Mouse (Mus musculus): Measurements from ENCODE around the gene Bok.
"Not testable (repeated sequence)": the region's sequence is repeated elsewhere in the genome, so short reads cannot be mapped to it uniquely, and the experiment has no call there.

Gene Bok

DNA sequence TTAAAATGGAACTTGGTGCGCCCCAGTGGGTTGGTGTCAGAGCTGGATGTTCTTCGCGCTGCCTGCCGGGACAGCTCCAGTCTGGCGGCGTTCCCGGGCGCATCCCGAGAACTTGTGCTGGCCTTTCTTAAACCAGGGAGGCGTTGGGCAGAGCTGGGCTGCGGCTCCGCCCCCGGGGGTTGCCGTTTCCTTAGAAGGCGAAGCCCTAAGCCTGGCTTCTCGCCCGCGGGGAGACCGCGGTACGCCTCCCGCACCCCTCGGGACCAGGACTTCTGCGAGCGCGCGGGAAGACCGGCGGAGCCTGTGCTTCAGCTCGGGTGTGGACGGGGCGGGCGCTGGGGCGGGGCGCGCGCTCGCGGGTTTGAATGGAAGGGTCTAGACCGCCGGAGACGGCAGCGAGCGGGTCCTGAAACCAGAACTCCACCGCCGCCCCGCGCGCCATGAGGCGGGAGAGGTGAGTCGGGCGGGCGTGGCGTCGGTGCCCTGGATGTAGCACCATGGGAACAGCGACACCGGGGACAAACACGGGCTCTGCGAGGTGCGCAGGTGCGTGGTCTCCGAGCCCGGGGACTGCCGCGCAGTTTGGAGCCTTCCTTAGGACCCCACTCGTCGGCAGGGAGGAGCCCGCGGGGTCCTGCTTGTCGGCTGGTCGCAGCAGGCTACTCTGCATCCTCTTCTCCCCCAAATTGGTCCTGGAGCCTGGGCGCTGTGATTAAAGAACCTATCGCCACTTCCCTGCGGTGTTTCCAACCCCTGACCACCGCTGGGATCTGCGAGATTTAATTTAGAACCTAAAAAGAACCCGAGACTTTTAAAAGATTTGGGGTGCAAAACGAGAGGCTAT is at the start of gene Bok:
TSS of gene Bok (plus strand) at position 260 of the 844 bp plus-strand sequence.
- peak; percentile 42 for ATAC-seq (ENCODE audit: low TSS enrichment)

DNA sequence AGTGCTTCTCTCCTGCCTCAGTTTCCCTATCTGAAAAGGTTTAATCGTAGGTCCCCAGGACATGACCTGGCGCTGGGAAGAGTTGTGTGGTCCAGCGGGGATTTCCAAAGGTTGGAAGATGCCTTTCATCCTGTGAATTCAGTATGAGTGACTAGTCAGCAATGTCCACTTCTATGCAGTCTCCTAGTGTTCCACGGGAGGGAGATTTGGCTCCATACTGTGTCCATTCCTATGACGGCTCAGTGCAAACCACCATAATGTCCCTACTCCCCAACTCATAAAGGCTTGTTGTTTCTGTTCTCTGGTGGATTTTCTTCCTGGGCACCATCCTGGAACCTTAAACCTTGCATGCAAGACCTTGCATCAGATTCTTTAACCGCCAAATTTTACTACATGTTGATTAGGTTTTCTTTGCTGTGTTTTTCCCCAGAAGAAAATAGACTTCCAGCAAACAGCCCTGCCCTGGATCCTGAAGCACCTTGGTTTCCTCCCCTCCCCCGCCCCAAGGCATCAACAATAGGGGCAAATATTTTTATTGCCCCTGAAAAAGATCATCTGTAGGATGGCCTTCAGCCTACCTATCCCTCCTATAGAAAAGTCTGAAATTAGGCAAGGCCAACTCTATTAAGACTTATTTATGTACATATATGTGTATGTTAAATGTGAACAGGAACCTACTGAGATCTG is 49.1 kb upstream of the Bok start:
- ATAC-seq (ENCODE audit: low TSS enrichment) = peak; percentile 17; the same call in 1 of the 2 replicates

- ATAC-seq (ENCODE audit: low TSS enrichment) = no peak
Observed at GRCm38 (mm10) chr1:93641978-93642377, 43.5 kb upstream of the Bok start.

- ATAC-seq (ENCODE audit: low TSS enrichment) = no peak
Observed at GRCm38 (mm10) chr1:93642692-93643091, 42.8 kb upstream of the Bok start.

- ATAC-seq (ENCODE audit: low TSS enrichment) = peak; percentile 70
Observed at GRCm38 (mm10) chr1:93649604-93650172, 35.8 kb upstream of the Bok start.

DNA sequence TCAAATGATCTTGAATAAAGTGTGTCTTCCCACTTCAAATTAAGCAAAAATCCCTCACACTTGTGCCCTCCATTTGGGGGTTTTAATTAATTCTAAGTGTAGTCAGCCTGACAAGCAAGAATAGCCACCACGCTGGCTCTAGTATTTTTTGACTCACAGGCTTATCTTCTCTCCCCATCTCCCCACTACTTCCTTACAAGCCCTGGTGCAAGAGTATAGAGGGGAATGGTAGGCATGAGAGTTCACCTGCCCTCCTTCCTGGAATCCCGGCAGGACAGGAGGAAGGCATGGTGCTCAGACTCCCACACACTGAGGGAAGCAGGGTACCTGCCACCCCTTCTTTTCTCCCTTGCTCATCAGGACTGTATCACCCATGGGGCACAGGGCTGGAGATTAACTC is 31.2 kb upstream of the Bok start:
- ATAC-seq (ENCODE audit: low TSS enrichment) = peak; percentile 24; the same call in 1 of the 2 replicates

GRCm38 (mm10) chr1:93654798-93655197 is 30.7 kb upstream of the Bok start:
- no peak for ATAC-seq (ENCODE audit: low TSS enrichment)

DNA sequence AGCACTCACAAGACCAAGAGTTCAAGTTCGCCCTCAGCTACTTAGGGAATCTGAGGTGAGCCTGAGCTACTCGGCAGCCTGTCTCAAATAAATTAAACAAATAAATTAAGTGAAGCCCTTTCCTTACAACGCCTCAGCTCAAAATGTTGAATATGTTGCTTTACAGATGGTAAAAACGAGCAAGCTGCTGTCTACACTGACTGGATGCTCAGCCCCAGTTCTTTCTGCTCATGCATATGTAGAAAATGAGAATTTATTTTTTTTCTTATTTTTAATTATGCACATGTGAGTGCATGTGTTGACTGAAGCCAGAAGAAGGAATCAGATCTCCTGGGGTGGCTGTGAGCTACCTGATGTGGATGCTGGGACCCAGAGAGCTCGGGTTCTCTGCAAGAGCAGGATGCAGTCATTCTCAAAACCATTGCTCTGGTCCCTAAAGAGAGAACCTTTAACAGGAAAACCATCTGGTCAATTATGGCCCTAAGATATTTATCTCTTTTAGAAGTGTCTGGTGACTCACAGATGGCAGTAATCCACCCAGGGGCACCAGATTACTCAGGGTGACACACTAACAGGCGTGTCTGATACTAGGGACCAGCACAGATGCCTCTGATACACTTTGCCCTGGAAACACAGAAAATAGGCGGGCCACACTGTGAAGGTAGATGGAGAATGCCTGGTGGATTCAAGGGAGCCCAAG is 29.0 kb upstream of the Bok start:
- ATAC-seq (ENCODE audit: low TSS enrichment) = no peak

- ATAC-seq (ENCODE audit: low TSS enrichment) = no peak
Observed at GRCm38 (mm10) chr1:93657025-93657360, 28.5 kb upstream of the Bok start.

DNA sequence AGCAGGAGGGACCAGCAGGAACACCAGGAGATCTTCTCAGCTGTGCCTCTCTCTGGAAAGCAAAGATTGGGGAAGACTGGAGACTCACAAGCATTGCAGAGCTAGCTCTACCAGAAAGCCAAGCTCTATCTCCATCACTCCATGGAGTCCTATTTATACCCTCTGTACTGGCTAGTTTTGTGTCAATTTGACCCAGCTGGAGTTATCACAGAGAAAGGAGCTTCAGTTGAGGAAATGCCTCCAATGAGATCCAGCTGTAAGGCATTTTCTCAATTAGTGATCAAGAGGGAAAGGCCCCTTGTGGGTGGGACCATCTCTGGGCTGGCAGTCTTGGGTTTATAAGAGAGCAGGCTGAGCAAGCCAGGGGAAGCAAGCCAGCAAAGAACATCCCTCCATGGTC is 26.9 kb upstream of the Bok start, which contains the start of gene Stk25:
TSS of gene Stk25 (minus strand) at position 101 of the 400 bp plus-strand sequence.
- not testable (repeated sequence) for ATAC-seq (ENCODE audit: low TSS enrichment)

DNA sequence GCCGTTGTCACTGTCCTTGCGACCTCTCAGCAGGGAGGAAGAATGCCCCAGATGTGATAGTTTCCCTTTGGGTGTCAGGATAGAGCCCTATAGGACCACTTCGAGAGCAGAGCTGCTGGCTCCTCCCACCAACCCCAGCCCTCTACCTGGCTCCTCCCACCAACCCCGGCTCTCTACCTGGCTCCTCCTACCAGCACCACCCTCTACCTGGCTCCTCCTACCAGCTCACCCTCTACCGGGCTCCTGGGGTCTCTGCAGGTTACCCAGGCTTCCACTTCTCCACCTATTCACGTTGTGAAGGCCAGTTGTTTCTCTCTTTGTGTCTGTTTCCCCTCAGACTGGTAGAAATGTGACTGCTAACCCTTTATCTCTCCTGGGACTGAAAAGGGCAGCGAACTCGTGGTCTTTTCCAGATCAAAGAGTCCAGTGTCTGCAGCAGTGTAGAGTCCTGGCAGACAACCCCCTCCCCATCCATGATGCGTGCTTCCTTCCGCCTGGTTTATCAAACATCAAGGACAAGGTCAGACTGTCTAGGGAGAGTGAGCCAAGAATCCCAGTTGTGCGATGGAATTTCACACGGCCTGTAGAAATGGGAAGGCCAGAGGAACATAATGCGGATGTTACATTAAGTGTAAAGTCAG is 17.6 kb upstream of the Bok start:
- no peak for ATAC-seq (ENCODE audit: low TSS enrichment)

GRCm38 (mm10) chr1:93668791-93669548 is 16.5 kb upstream of the Bok start:
- ATAC-seq (ENCODE audit: low TSS enrichment) = peak; percentile 85

DNA sequence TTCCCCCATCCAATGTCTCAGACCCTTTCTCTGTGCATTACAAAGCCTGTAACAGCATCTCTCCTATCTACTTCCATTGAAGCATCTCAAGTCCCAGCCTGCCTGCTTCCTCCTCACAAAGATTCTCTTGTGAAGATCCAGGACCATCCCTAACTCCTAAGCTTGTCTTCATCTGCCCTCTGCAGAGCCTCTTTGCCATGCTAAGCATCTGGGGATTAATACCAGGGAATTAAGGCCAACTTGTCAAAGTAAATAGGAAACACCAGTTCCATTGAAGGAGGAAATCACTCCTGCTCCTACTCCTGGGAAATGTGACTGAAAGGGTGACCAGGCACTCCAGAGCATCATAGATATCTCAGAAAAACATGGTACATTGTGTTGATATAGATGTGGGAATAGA is 15.5 kb upstream of the Bok start:
- ATAC-seq (ENCODE audit: low TSS enrichment) = no peak

GRCm38 (mm10) chr1:93672682-93673081 is 12.8 kb upstream of the Bok start:
- ATAC-seq (ENCODE audit: low TSS enrichment) = no peak

- ATAC-seq (ENCODE audit: low TSS enrichment) = no peak
Observed at GRCm38 (mm10) chr1:93678386-93678785, 7.1 kb upstream of the Bok start.

- no peak for ATAC-seq (ENCODE audit: low TSS enrichment)
Observed at GRCm38 (mm10) chr1:93679889-93680568, 5.4 kb upstream of the Bok start.

DNA sequence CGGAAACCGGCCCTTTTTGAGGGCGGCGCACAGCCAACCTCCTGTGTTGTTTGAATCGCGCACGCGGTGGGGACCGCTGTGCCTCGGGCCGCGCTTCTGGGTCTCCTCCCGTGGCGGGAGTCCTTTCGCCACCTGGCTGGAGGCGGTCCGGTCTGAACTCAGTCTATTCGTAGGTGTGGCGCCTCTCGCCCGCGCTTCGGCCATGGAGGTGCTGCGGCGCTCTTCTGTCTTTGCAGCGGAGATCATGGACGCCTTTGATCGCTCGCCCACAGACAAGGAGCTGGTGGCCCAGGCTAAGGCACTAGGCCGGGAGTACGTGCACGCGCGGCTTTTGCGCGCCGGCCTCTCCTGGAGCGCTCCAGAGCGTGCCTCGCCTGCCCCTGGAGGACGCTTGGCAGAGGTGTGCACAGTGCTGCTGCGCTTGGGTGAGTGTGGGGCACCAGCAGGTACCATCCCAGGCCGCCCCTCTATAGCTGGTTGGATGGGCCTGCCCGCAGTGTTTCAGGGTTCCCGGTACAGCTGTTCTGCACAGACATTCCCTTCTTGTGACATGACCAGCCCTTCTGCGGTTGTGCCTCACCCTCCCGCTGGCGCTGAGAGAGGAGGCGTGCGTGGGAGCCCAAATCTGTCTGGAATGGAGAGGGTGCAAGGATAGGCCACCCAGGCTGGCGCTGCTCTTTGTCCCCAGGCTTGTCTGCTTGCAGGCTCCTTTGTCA is 943 bp downstream of the Bok start:
- peak; percentile 62 for ATAC-seq (ENCODE audit: low TSS enrichment)

GRCm38 (mm10) chr1:93686961-93687320 is 1.5 kb downstream of the Bok start:
- ATAC-seq (ENCODE audit: low TSS enrichment) = no peak

- no peak for ATAC-seq (ENCODE audit: low TSS enrichment)
Observed at GRCm38 (mm10) chr1:93688154-93688553, 2.7 kb downstream of the Bok start.

Data from frontal cortex, adult (tissue).